Mouse (Mus musculus): Measurements from ENCODE around the gene Tmem178.

GRCm38 (mm10) chr17:81045525-81046150, 101.2 kb downstream of the Tmem178 start:
- TF ChIP-seq CTCF (IDR thresholded peaks at IDR 0.05; ENCODE audit: low read depth, low read length) (0 out of 2 replicates have a peak, but pooled peaks have one; percentile 19), POLR2AphosphoS5 (IDR thresholded peaks at IDR 0.05; ENCODE audit: insufficient replicate concordance, low read depth, low read length) (no peak)
